14 mouse cellular contexts compared by ENCODE assay signal in the genomic region with DNA sequence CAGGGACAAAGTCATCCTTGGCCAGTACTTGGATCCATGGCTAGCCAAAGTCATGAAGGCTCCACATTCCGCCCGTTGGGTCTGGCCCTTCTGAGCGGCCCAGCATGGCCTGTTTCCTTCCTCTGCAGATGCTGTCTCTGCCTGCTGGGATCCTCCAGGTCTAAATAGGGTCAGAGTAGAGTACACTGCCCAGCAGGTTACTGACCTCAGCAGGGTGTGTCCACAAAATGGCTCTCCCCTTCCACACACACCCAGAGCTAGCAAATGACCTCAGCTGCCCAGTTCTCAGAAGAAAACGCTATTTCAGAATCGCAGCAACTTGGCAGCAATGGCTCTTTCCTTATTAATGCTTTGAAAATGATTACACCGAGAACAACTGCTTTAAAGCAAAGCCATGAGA. TPM values are rescaled to one million over a fixed set of nuclear protein-coding genes. Genes with fewer than 3 reads are reported as not detected.
A peak's percentile ranks its signal among the peaks of the same experiment; 100 is the strongest.
DNase-seq lines count a peak whose midpoint lies in the region; ATAC-seq and TF ChIP-seq lines count a peak whose summit lies in the region.
"Had no signal": no experiment of that assay in that cellular context is flagged by ENCODE, and none has a peak within 500 bp of the region (broad histone marks: within the 10 kb centered on the region; RNA-seq: fewer than 3 reads in every experiment).

No protein-coding gene starts in this region.

- no peak overlapping the region for H3K4me3 ChIP-seq in heart, embryonic 12.5 days
- H3K4me3 ChIP-seq in lung, postnatal 0 days (ENCODE audit: low read depth, low read length): no peak overlapping the region
- H3K4me3 ChIP-seq: embryonic facial prominence, embryonic 12.5 days; neural tube, embryonic 13.5 days had no signal

- TF ChIP-seq CTCF in lung, postnatal 0 days (IDR thresholded peaks at IDR 0.05): no peak

- H3K4me1 ChIP-seq in heart, embryonic 12.5 days (replicated peaks): peaks cover 22% of the 10 kb centered on the region
- H3K4me1 ChIP-seq in lung, postnatal 0 days (ENCODE audit: insufficient read depth, low read depth, low read length): peaks cover 9% of the 10 kb centered on the region; the same call in 1 of the 2 replicates
- H3K4me1 ChIP-seq: embryonic facial prominence, embryonic 12.5 days; neural tube, embryonic 13.5 days had no signal

- no peak overlapping the region for H3K4me2 ChIP-seq in heart, embryonic 12.5 days
- no peak overlapping the region for H3K4me2 ChIP-seq in lung, postnatal 0 days (replicated peaks; ENCODE audit: low read depth, low read length)
- H3K4me2 ChIP-seq: embryonic facial prominence, embryonic 12.5 days; liver, embryonic 11.5 days; neural tube, embryonic 13.5 days had no signal

- TF ChIP-seq EP300 in lung, postnatal 0 days (IDR thresholded peaks at IDR 0.05): no peak

- H3K27me3 ChIP-seq in heart, embryonic 12.5 days (replicated peaks): no peaks in the 10 kb centered on the region
- H3K27me3 ChIP-seq in lung, postnatal 0 days (replicated peaks; ENCODE audit: insufficient read depth, low read length): no peaks in the 10 kb centered on the region
- H3K27me3 ChIP-seq: embryonic facial prominence, embryonic 12.5 days; neural tube, embryonic 13.5 days had no signal

- DNase-seq in heart, adult 18-20 months: peak; percentile 38 to 60
- DNase-seq in lung, postnatal 36 days: peak; percentile 24
- DNase-seq in lung, postnatal 0 days (ENCODE audit: low spot score): no peak
- DNase-seq in heart, adult 9 months (ENCODE audit: low spot score in 2 of 2): peak; percentile 45 to 48
- no peak for DNase-seq in embryo, embryonic 11 days
- DNase-seq in spleen, postnatal 36 days (ENCODE audit: low spot score in 2 of 2): no peak
- DNase-seq: lung, postnatal 4 days; retina, postnatal 1 day had no signal

- WGBS in heart, embryonic 12.5 days: 85% methylated on average over 6 of the region's 6 CpGs
- 72% methylated on average over 6 of the region's 6 CpGs for WGBS in lung, postnatal 0 days

- ATAC-seq in heart, embryonic 12.5 days (ENCODE audit: insufficient number of reproducible peaks, low FRiP score): no peak
- no peak for ATAC-seq in lung, postnatal 0 days
- ATAC-seq: hindbrain, embryonic 16.5 days had no signal

- no peak overlapping the region for H3K27ac ChIP-seq in heart, embryonic 12.5 days (ENCODE audit: poor library complexity, severe bottlenecking)
- no peak overlapping the region for H3K27ac ChIP-seq in lung, postnatal 0 days (ENCODE audit: low read length)
- H3K27ac ChIP-seq: embryonic facial prominence, embryonic 12.5 days; kidney, postnatal 0 days; neural tube, embryonic 13.5 days had no signal

- peaks cover 18% of the 10 kb centered on the region for H3K36me3 ChIP-seq in heart, embryonic 12.5 days
- H3K36me3 ChIP-seq in lung, postnatal 0 days (ENCODE audit: insufficient read depth, low read length): no peaks in the 10 kb centered on the region

- no peak overlapping the region for H3K9ac ChIP-seq in heart, embryonic 12.5 days
- H3K9ac ChIP-seq in lung, postnatal 0 days (replicated peaks; ENCODE audit: low read depth): no peak overlapping the region
- H3K9ac ChIP-seq: embryonic facial prominence, embryonic 12.5 days; neural tube, embryonic 13.5 days had no signal

- H3K9me3 ChIP-seq in heart, embryonic 12.5 days (replicated peaks): no peaks in the 10 kb centered on the region
- no peaks in the 10 kb centered on the region for H3K9me3 ChIP-seq in lung, postnatal 0 days (ENCODE audit: low read length)
- H3K9me3 ChIP-seq: embryonic facial prominence, embryonic 12.5 days; neural tube, embryonic 13.5 days had no signal

RNA-seq across cellular contexts. Expression of a gene that starts 27.5 kb away (rescaled TPM):
- total RNA-seq in heart, adult 18-20 months (2021): 10 to 100 TPM; 13.0 to 14.0 TPM
- polyA plus RNA-seq in heart, embryonic 12.5 days (2016; fragmentation: Nextera tagmentation; extraction: Ambion mirVana): 15.3 and 16.3 TPM in 2 replicates
- polyA plus RNA-seq in lung, postnatal 0 days (2015; fragmentation: Nextera tagmentation; extraction: Ambion mirVana): 14.6 and 16.1 TPM in 2 replicates

Comparison
In these comparisons a context has a peak if more than half of its experiments do, and no peak if none do; other contexts are left out.
1. DNase-seq: peak in heart, adult 18-20 months (2 of 2), lung, postnatal 36 days (single experiment) and heart, adult 9 months (2 of 2); none in lung, postnatal 0 days (single experiment), embryo, embryonic 11 days (single experiment) and spleen, postnatal 36 days (0 of 2).